Mouse (Mus musculus) MEL (cell line): ENCODE results near the gene Ppp2r3c. TPM values are rescaled to one million over a fixed set of nuclear protein-coding genes. Genes with fewer than 3 reads are reported as not detected.
"Not testable (repeated sequence)": the region's sequence is repeated elsewhere in the genome, so short reads cannot be mapped to it uniquely, and the experiment has no call there.

Experiments
- DNase-seq: peaks from one replicate; pipeline ENCODE4 v3.0.0; 2011; ENCODE audit warnings: low read depth, low spot score
- H3K27ac ChIP-seq: 2 replicates; pipeline ENCODE4 v1.5.1; 2012; ENCODE audit warnings: low read depth, mild to moderate bottlenecking, control low read depth, low read length, moderate library complexity; ENCODE audit not compliant: control insufficient read depth
- H3K27me3 ChIP-seq, 2 experiments: fragments of 150-350 bp in 1 of 2; sonication (generic) in 1 of 2; 2 replicates each; pipeline ENCODE4 v1.6.1; 2012; ENCODE audit warnings: low read length in 2 of 2, mild to moderate bottlenecking in 2 of 2, improper control_type of control experiment in 1 of 2, moderate library complexity in 1 of 2; ENCODE audit not compliant: insufficient read depth in 2 of 2, control insufficient read depth in 1 of 2
- H3K36me3 ChIP-seq, 2 experiments: 2 replicates each; pipeline ENCODE4 v1.6.1; 2012 to 2014; ENCODE audit warnings: low read length in 2 of 2, improper control_type of control experiment in 1 of 2, inconsistent platforms in 1 of 2, mild to moderate bottlenecking in 1 of 2; ENCODE audit not compliant: insufficient read depth in 2 of 2, control insufficient read depth in 1 of 2
- H3K4me1 ChIP-seq, 2 experiments: fragments of 150-350 bp in 1 of 2; sonication (generic) in 1 of 2; 2 replicates each; pipeline ENCODE4 v1.6.1; 2012; ENCODE audit warnings: low read length in 2 of 2, improper control_type of control experiment in 1 of 2, mild to moderate bottlenecking in 1 of 2; ENCODE audit not compliant: insufficient read depth in 2 of 2, control insufficient read depth in 1 of 2
- H3K4me3 ChIP-seq, 2 experiments: fragments of 150-350 bp in 1 of 2; sonication (generic) in 1 of 2; 2 replicates each; pipeline ENCODE4 v1.5.1; 2012; ENCODE audit warnings: low read depth in 2 of 2, low read length in 2 of 2, mild to moderate bottlenecking in 2 of 2, moderate library complexity in 2 of 2, control low read depth in 1 of 2, improper control_type of control experiment in 1 of 2; ENCODE audit not compliant: control insufficient read depth in 1 of 2, insufficient read depth in 1 of 2
- H3K79me2 ChIP-seq: 2 replicates; pipeline ENCODE4 v1.6.1; 2012; ENCODE audit warnings: mild to moderate bottlenecking, low read length, moderate library complexity; ENCODE audit not compliant: control insufficient read depth, poor library complexity, insufficient read depth
- H3K9ac ChIP-seq: 2 replicates; pipeline ENCODE4 v1.6.1; 2012; ENCODE audit warnings: low read depth, mild to moderate bottlenecking, control low read depth, low read length, moderate library complexity; ENCODE audit not compliant: control insufficient read depth, poor library complexity, severe bottlenecking
- H3K9me3 ChIP-seq: fragments of 150-350 bp; sonication (generic); replicated peaks from 2 replicates; pipeline ENCODE4 v1.6.1; 2012; ENCODE audit warnings: mild to moderate bottlenecking, low read length, improper control_type of control experiment, moderate library complexity; ENCODE audit not compliant: insufficient read depth
- polyA plus RNA-seq, 2 experiments: library from polyadenylated mRNA; stranded (reverse) in 1 of 2; unstranded in 1 of 2; fragments of >175 nt in 1 of 2; fragments of >200 nt in 1 of 2; gene quantifications; 2 replicates each; pipeline versions ENCODE4 v1.2.1 to v1.2.4; 2012; ENCODE audit warnings: low replicate concordance in 2 of 2, low read depth in 1 of 2; ENCODE audit not compliant: insufficient read length in 2 of 2, insufficient read depth in 1 of 2, missing spikeins in 1 of 2
- total RNA-seq: library from RNA; depleted of rRNA; stranded (reverse); fragments of 300-350 nt; gene quantifications from 2 replicates; pipeline ENCODE4 v1.2.3, GENCODE M21; 2012; rRNA removed

Gene Ppp2r3c
- total and polyA plus RNA-seq, 3 experiments, result 12.3 to 12.6 TPM; not detected in 1

- Histone ChIP-seq H3K9ac (peak overlapping the region; percentile 60), H3K4me3 (peak overlapping the region; percentile 61 to 62; a peak in 3 of 4 replicates)
- not testable (repeated sequence) for H3K27ac ChIP-seq, H3K9me3 ChIP-seq, H3K79me2 ChIP-seq, H3K4me1 ChIP-seq, H3K27me3 ChIP-seq, DNase-seq, H3K36me3 ChIP-seq
These were observed 72.3 kb downstream of the Ppp2r3c start for GRCm38 (mm10) chr12:55230520-55230861.

DNA sequence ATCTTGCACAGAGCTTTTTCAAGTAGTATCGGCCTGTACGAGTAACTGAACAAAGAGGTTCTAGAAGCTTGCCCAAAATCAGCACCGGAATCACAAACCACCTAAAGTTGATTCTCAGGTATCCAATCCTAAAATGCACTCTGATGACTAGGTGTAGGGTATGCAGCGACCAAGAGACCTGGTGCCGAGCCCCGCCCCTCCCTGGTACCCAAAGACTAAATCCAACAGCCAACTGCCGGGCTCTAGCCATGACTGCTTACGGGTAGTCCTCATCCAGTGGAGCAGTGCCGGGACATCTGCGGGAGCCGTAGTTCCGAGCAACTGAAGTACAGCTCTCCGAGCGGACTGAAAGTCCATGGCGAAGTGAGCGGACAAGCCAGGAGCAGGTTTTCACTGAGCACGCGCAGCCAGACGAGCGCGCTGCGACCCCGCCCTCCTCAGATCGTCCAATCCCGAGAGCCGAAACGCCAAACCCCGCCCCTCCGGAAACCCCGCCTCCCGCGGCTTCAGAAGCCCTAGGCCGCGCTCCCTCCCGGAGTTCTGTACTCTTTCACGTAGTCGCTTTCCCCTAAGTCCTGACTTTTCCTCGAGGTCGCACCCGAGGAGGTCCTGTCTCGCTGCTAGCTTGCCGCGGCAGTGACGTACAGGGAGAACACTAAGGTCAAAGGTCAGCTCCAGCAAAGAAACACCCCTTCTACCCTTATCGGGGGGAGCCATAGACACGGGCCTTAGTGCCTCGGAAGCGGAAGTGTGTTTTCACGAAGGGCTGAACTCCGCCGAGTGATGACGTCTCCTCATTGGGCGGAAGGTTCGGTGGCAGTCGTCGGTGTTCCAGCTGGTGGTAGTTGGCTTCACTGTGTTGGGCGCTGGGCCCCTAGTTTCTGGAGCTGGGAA lies 72.9 kb downstream of the Ppp2r3c start, which contains the start of gene Srp54c:
Srp54c (plus strand) TSS at position 543 of the 894 bp plus-strand sequence.
- Histone ChIP-seq H3K4me3 (peak within 1 kb of the TSS; percentile 61 to 62; a peak in 3 of 4 replicates), H3K9ac (peak within 1 kb of the TSS; percentile 60)
- H3K27me3 ChIP-seq, H3K27ac ChIP-seq, H3K36me3 ChIP-seq, H3K9me3 ChIP-seq, DNase-seq, H3K79me2 ChIP-seq, H3K4me1 ChIP-seq: not testable (repeated sequence)

Other genes with a start within 250 kb of the Ppp2r3c start
- gene 2700097O09Rik, start 222.9 kb downstream of the Ppp2r3c start, total RNA-seq, result 16.9 and 18.3 TPM in 2 replicates
- gene 2700097O09Rik, start 222.9 kb downstream of the Ppp2r3c start, polyA plus RNA-seq, result 10 to 100 TPM in 1 of 2 experiments, not detected in 1; 14.6 TPM
- 39.4 and 46.9 TPM in 2 replicates for gene Srp54a, start 222.7 kb downstream of the Ppp2r3c start, total RNA-seq
- 100 to 1,000 TPM in 1 of 2 experiments, 10 to 100 TPM in 1; 54.7 to 405 TPM for gene Srp54a, start 222.7 kb downstream of the Ppp2r3c start, polyA plus RNA-seq
- gene Fam177a, start 178.5 kb downstream of the Ppp2r3c start, total RNA-seq, result 6.0 and 6.4 TPM in 2 replicates
- not detected for gene Fam177a, start 178.5 kb downstream of the Ppp2r3c start, polyA plus RNA-seq
- gene Srp54b, start 147.9 kb downstream of the Ppp2r3c start, total RNA-seq, result 103 and 110 TPM in 2 replicates
- gene Srp54b, start 147.9 kb downstream of the Ppp2r3c start, polyA plus RNA-seq, result 10 to 100 TPM in 1 of 2 experiments, not detected in 1; 85.8 TPM
- gene 1700047I17Rik2, start 103.4 kb downstream of the Ppp2r3c start, total RNA-seq, result not detected in 2 replicates
- gene 1700047I17Rik2, start 103.4 kb downstream of the Ppp2r3c start, polyA plus RNA-seq, result 1 to 10 TPM in 1 of 2 experiments, not detected in 1; 9.6 TPM
- gene Srp54c, start 72.8 kb downstream of the Ppp2r3c start, total RNA-seq, result 59.2 and 60.0 TPM in 2 replicates
- 10 to 100 TPM in 1 of 2 experiments, not detected in 1; 61.2 TPM for gene Srp54c, start 72.8 kb downstream of the Ppp2r3c start, polyA plus RNA-seq
- gene 1110008L16Rik, start 3.4 kb downstream of the Ppp2r3c start, total RNA-seq, result 21.4 and 26.2 TPM in 2 replicates
- gene 1110008L16Rik, start 3.4 kb downstream of the Ppp2r3c start, polyA plus RNA-seq, result 10 to 100 TPM in 1 of 2 experiments, not detected in 1; 24.9 TPM
- 255 and 284 TPM in 2 replicates for gene Psma6, start 81.2 kb upstream of the Ppp2r3c start, total RNA-seq
- gene Psma6, start 81.2 kb upstream of the Ppp2r3c start, polyA plus RNA-seq, result 100 to 1,000 TPM in 1 of 2 experiments, not detected in 1; 309 TPM
- 8.1 and 9.3 TPM in 2 replicates for gene Nfkbia, start 189.6 kb upstream of the Ppp2r3c start, total RNA-seq
- gene Nfkbia, start 189.6 kb upstream of the Ppp2r3c start, polyA plus RNA-seq, result 10 to 100 TPM in 1 of 2 experiments, not detected in 1; 15.9 TPM